Mouse (Mus musculus): ENCODE results near the gene Ryr1.

- TF ChIP-seq CTCF (IDR thresholded peaks at IDR 0.05) (peak; percentile 29; the same call in 1 of the 2 replicates), EP300 (IDR thresholded peaks at IDR 0.05) (no peak)
These were observed 83.8 kb downstream of the Ryr1 start for GRCm38 (mm10) chr7:29041194-29041593.

Measured in lung, postnatal 0 days (tissue).